Mouse (Mus musculus) cortical plate, adult 2 months (tissue): ENCODE data around the gene Mapk11.

ENCODE experiments used
- CTCF ChIP-seq: fragments of 200-500 bp; IDR thresholded peaks from 2 replicates; pipeline ENCODE4 v1.5.1; 2011; ENCODE audit warnings: mild to moderate bottlenecking, control low read depth, low read length; ENCODE audit not compliant: insufficient read depth; ENCODE audit errors: extremely low read depth
- POLR2A ChIP-seq: fragments of 200-500 bp; IDR thresholded peaks from 2 replicates; pipeline ENCODE4 v1.6.1; 2011; ENCODE audit warnings: mild to moderate bottlenecking, low read length, control low read depth; ENCODE audit not compliant: insufficient read depth; ENCODE audit errors: extremely low read depth

DNA sequence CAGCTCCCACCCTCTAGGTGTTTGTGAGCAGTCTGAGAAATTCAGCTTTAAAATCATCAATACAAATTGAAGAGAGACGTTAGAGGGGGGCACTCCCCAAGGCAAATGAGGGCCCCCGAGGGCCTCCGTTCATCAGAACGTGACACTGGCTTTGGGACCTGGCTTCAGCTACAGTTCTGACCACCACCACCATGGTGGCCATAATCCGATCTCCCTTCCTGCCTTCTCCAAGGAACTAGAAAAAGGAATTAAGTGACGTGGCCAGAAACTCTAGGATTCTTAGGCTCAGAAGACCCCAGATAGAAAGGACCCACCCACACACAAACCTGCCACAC lies 30.2 kb upstream of the Mapk11 start:
- TF ChIP-seq CTCF = no peak
- TF ChIP-seq POLR2A = no peak
